Mouse (Mus musculus): ENCODE measurements around the gene Rab31. TPM values are rescaled to one million over a fixed set of nuclear protein-coding genes. Genes with fewer than 3 reads are reported as not detected.

Gene Rab31
- polyA plus RNA-seq, 1 experiment from 2014 or later: 31.0 TPM

GRCm38 (mm10) chr17:65746314-65746713 lies 26.2 kb downstream of the Rab31 start:
- Histone ChIP-seq H3K36me3 (ENCODE audit: control insufficient read depth, insufficient read depth, low read length) (no peaks in the 10 kb centered on the region), H3K9ac (ENCODE audit: low read length) (no peak overlapping the region), H3K9me3 (ENCODE audit: control insufficient read depth, low read length) (peaks cover 3% of the 10 kb centered on the region; the same call in 1 of the 2 replicates), H3K27ac (replicated peaks in 1 of 2; ENCODE audit: control insufficient read depth in 1 of 2, insufficient read depth in 1 of 2, low read depth in 2 of 2, low read length in 2 of 2) (no peak overlapping the region), H3K4me3 (ENCODE audit: control insufficient read depth in 1 of 2, insufficient read depth in 1 of 2, low read depth in 1 of 2, low read length in 2 of 2) (no peak overlapping the region), H3K4me1 (ENCODE audit: control insufficient read depth in 2 of 2, insufficient read depth in 2 of 2, low read length in 2 of 2) (no peaks in the 10 kb centered on the region), H3K4me2 (ENCODE audit: low read length) (no peak overlapping the region), H3K27me3 (ENCODE audit: control insufficient read depth, insufficient read depth, low read length) (no peaks in the 10 kb centered on the region)
- 82% methylated on average over 6 of the region's 6 CpGs for WGBS
- ATAC-seq (ENCODE audit: insufficient number of reproducible peaks, insufficient read depth, low FRiP score, low read depth): no peak

GRCm38 (mm10) chr17:65743664-65744330 lies 28.8 kb downstream of the Rab31 start:
- Histone ChIP-seq H3K4me3 (ENCODE audit: control insufficient read depth in 1 of 2, insufficient read depth in 1 of 2, low read depth in 1 of 2, low read length in 2 of 2) (no peak overlapping the region), H3K4me1 (ENCODE audit: control insufficient read depth in 2 of 2, insufficient read depth in 2 of 2, low read length in 2 of 2) (no peaks in the 10 kb centered on the region), H3K4me2 (ENCODE audit: low read length) (no peak overlapping the region), H3K27ac (replicated peaks in 1 of 2; ENCODE audit: control insufficient read depth in 1 of 2, insufficient read depth in 1 of 2, low read depth in 2 of 2, low read length in 2 of 2) (no peak overlapping the region), H3K9me3 (ENCODE audit: control insufficient read depth, low read length) (no peaks in the 10 kb centered on the region), H3K9ac (ENCODE audit: low read length) (no peak overlapping the region), H3K36me3 (ENCODE audit: control insufficient read depth, insufficient read depth, low read length) (no peaks in the 10 kb centered on the region), H3K27me3 (ENCODE audit: control insufficient read depth, insufficient read depth, low read length) (no peaks in the 10 kb centered on the region)
- ATAC-seq (ENCODE audit: insufficient number of reproducible peaks, insufficient read depth, low FRiP score, low read depth): no peak
- WGBS: 81% methylated on average over 11 of the region's 11 CpGs

GRCm38 (mm10) chr17:65742969-65743368 lies 29.6 kb downstream of the Rab31 start:
- Histone ChIP-seq H3K4me2 (ENCODE audit: low read length) (no peak overlapping the region), H3K4me1 (ENCODE audit: control insufficient read depth in 2 of 2, insufficient read depth in 2 of 2, low read length in 2 of 2) (no peaks in the 10 kb centered on the region), H3K36me3 (ENCODE audit: control insufficient read depth, insufficient read depth, low read length) (no peaks in the 10 kb centered on the region), H3K4me3 (ENCODE audit: control insufficient read depth in 1 of 2, insufficient read depth in 1 of 2, low read depth in 1 of 2, low read length in 2 of 2) (no peak overlapping the region), H3K9ac (ENCODE audit: low read length) (no peak overlapping the region), H3K27ac (replicated peaks in 1 of 2; ENCODE audit: control insufficient read depth in 1 of 2, insufficient read depth in 1 of 2, low read depth in 2 of 2, low read length in 2 of 2) (no peak overlapping the region), H3K27me3 (ENCODE audit: control insufficient read depth, insufficient read depth, low read length) (no peaks in the 10 kb centered on the region), H3K9me3 (ENCODE audit: control insufficient read depth, low read length) (no peaks in the 10 kb centered on the region)
- 76% methylated on average over 4 of the region's 4 CpGs for whole genome bisulfite sequencing
- no peak for ATAC-seq (ENCODE audit: insufficient number of reproducible peaks, insufficient read depth, low FRiP score, low read depth)

- no peak overlapping the region for H3K4me3 ChIP-seq (ENCODE audit: control insufficient read depth in 1 of 2, insufficient read depth in 1 of 2, low read depth in 1 of 2, low read length in 2 of 2)
- ATAC-seq (ENCODE audit: insufficient number of reproducible peaks, insufficient read depth, low FRiP score, low read depth): no peak
- no peak overlapping the region for H3K4me2 ChIP-seq (ENCODE audit: low read length)
- H3K9me3 ChIP-seq (ENCODE audit: control insufficient read depth, low read length): no peaks in the 10 kb centered on the region
- no peaks in the 10 kb centered on the region for H3K27me3 ChIP-seq (ENCODE audit: control insufficient read depth, insufficient read depth, low read length)
- no peak overlapping the region for H3K9ac ChIP-seq (ENCODE audit: low read length)
- H3K36me3 ChIP-seq (ENCODE audit: control insufficient read depth, insufficient read depth, low read length): no peaks in the 10 kb centered on the region
- no peak overlapping the region for H3K27ac ChIP-seq (replicated peaks in 1 of 2; ENCODE audit: control insufficient read depth in 1 of 2, insufficient read depth in 1 of 2, low read depth in 2 of 2, low read length in 2 of 2)
- no peaks in the 10 kb centered on the region; a peak in 1 of 4 replicates for H3K4me1 ChIP-seq (ENCODE audit: control insufficient read depth in 2 of 2, insufficient read depth in 2 of 2, low read length in 2 of 2)
- WGBS: 88% methylated on average over 10 of the region's 10 CpGs
Observed at GRCm38 (mm10) chr17:65742245-65742905, 30.2 kb downstream of the Rab31 start.

GRCm38 (mm10) chr17:65741565-65741964 lies 31.0 kb downstream of the Rab31 start:
- Histone ChIP-seq H3K4me2 (ENCODE audit: low read length) (no peak overlapping the region), H3K4me1 (ENCODE audit: control insufficient read depth in 2 of 2, insufficient read depth in 2 of 2, low read length in 2 of 2) (no peaks in the 10 kb centered on the region; a peak in 1 of 4 replicates), H3K36me3 (ENCODE audit: control insufficient read depth, insufficient read depth, low read length) (no peaks in the 10 kb centered on the region), H3K27ac (replicated peaks in 1 of 2; ENCODE audit: control insufficient read depth in 1 of 2, insufficient read depth in 1 of 2, low read depth in 2 of 2, low read length in 2 of 2) (no peak overlapping the region), H3K9me3 (ENCODE audit: control insufficient read depth, low read length) (no peaks in the 10 kb centered on the region), H3K27me3 (ENCODE audit: control insufficient read depth, insufficient read depth, low read length) (no peaks in the 10 kb centered on the region), H3K9ac (ENCODE audit: low read length) (no peak overlapping the region), H3K4me3 (ENCODE audit: control insufficient read depth in 1 of 2, insufficient read depth in 1 of 2, low read depth in 1 of 2, low read length in 2 of 2) (no peak overlapping the region)
- no peak for ATAC-seq (ENCODE audit: insufficient number of reproducible peaks, insufficient read depth, low FRiP score, low read depth)
- 81% methylated on average over 4 of the region's 4 CpGs for WGBS

GRCm38 (mm10) chr17:65739874-65740725 lies 32.5 kb downstream of the Rab31 start:
- no peak overlapping the region for H3K4me2 ChIP-seq (ENCODE audit: low read length)
- H3K27me3 ChIP-seq (ENCODE audit: control insufficient read depth, insufficient read depth, low read length): no peaks in the 10 kb centered on the region
- no peak for ATAC-seq (ENCODE audit: insufficient number of reproducible peaks, insufficient read depth, low FRiP score, low read depth)
- no peak overlapping the region; a peak in 1 of 4 replicates for H3K27ac ChIP-seq (replicated peaks in 1 of 2; ENCODE audit: control insufficient read depth in 1 of 2, insufficient read depth in 1 of 2, low read depth in 2 of 2, low read length in 2 of 2)
- no peaks in the 10 kb centered on the region; a peak in 1 of 4 replicates for H3K4me1 ChIP-seq (ENCODE audit: control insufficient read depth in 2 of 2, insufficient read depth in 2 of 2, low read length in 2 of 2)
- H3K36me3 ChIP-seq (ENCODE audit: control insufficient read depth, insufficient read depth, low read length): no peaks in the 10 kb centered on the region
- no peak overlapping the region for H3K4me3 ChIP-seq (ENCODE audit: control insufficient read depth in 1 of 2, insufficient read depth in 1 of 2, low read depth in 1 of 2, low read length in 2 of 2)
- no peak overlapping the region for H3K9ac ChIP-seq (ENCODE audit: low read length)
- WGBS: 66% methylated on average over 15 of the region's 15 CpGs
- no peaks in the 10 kb centered on the region for H3K9me3 ChIP-seq (ENCODE audit: control insufficient read depth, low read length)

- WGBS: 67% methylated on average over 6 of the region's 6 CpGs
- ATAC-seq (ENCODE audit: insufficient number of reproducible peaks, insufficient read depth, low FRiP score, low read depth): no peak
Observed at GRCm38 (mm10) chr17:65737622-65738021, 34.9 kb downstream of the Rab31 start.

More at GRCm38 (mm10) chr17:65737622-65738021, 34.9 kb downstream of the Rab31 start:
- Histone ChIP-seq H3K9me3 (ENCODE audit: control insufficient read depth, low read length) (no peaks in the 10 kb centered on the region), H3K4me2 (ENCODE audit: low read length) (no peak overlapping the region), H3K27me3 (ENCODE audit: control insufficient read depth, insufficient read depth, low read length) (no peaks in the 10 kb centered on the region), H3K9ac (ENCODE audit: low read length) (no peak overlapping the region), H3K36me3 (ENCODE audit: control insufficient read depth, insufficient read depth, low read length) (no peaks in the 10 kb centered on the region), H3K4me1 (ENCODE audit: control insufficient read depth in 2 of 2, insufficient read depth in 2 of 2, low read length in 2 of 2) (peaks cover 0 to 3% of the 10 kb centered on the region in 2 experiments; a peak in 2 of 4 replicates), H3K27ac (replicated peaks in 1 of 2; ENCODE audit: control insufficient read depth in 1 of 2, insufficient read depth in 1 of 2, low read depth in 2 of 2, low read length in 2 of 2) (peak overlapping the region in 1 of 2 experiments; percentile 43; a peak in 2 of 4 replicates), H3K4me3 (ENCODE audit: control insufficient read depth in 1 of 2, insufficient read depth in 1 of 2, low read depth in 1 of 2, low read length in 2 of 2) (no peak overlapping the region)

Measured in heart, embryonic 14.5 days (tissue).